Mouse (Mus musculus) embryo, embryonic 10 days (tissue): ENCODE data around the gene Slc6a6.
A peak's percentile ranks its signal among the peaks of the same experiment; 100 is the strongest.

Source experiments
- DNase-seq: peaks from one replicate; pipeline ENCODE4 v3.0.0-alpha.2; 2015; ENCODE audit warnings: low spot score

The Slc6a6 gene

DNA sequence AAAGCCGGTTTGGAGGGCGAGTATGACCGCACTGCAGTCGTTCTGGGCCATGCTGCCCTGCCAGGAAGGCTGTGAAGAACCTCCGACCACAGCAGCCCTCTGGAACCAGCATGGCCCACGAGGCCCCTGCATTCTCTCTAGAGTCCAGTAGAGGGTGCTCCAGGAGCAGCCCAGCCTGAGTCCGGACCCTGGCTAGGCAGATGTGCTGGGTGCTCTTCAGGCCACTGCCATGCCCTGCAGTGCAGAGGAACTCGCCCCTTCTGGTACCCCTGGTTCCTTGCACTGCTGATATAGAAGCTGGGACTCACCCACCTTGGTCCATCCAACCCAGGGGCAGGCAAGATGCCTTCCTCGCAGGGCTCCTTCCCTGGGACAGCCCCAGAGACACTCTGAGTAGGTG lies 92.7 kb downstream of the Slc6a6 start:
- DNase-seq, result peak; percentile 81

DNA sequence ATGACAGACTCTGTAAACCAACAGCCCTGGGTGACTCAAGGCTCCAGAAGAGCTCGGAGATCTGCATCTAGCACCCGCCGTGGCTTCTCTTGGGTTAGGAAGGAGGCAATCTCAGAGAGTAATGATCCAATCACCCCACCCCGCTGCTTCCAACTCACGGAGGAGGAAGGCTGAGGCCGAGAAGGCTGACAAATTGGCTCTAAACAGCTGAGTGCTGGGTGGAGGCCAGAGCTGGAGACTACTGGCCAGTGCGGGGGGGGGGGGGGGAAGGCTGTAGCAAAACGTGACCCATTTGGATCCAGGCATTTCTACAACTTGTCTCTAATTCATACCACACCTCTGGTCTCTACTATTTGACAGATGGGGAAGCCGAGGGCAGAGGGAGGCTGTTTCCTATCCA lies 95.4 kb downstream of the Slc6a6 start:
- no peak for DNase-seq

DNA sequence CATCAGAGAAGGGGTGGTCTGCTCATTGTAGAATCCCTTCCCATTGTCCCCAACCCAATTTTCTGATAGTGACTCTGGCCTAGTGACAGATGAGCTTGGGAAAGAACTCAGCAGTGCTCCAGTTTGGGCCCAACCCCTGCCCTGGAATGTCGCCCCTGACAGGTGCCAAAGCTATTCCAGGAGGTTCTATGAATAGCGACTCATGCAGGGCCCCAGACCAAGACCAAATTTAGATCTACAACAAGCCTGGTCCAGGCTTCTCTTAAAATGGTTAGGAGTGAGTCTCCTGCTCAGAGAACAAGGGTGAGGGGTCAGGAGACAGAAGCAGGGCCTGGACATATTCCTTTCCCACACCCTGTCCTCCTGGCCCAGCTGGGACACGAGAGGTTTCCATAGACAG lies 101.2 kb downstream of the Slc6a6 start:
- DNase-seq, result no peak

DNA sequence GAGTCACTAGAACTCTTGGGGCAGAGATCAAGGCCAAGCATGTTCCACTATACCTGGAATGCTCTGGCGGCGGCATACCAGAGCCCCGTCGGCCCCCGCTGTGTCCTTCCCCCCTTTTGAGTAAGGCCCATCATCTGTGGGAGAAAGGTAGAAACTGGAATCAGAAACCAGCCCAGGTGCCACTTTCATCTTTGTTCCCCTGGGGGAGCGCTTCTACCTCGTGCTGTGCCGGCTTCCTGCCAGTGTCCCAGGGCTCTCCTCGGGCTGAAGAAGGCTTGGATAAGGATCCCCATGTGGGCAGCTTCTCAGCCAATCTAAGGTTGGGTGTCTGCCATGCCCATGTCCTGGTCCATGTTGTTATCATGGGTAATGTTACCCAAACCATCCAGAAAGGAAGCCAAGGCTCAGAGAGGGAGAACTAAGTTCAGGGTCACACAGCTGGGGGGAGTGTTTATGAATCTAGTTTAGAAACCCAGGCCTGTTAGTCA lies 104.5 kb downstream of the Slc6a6 start:
- DNase-seq, result no peak

DNA sequence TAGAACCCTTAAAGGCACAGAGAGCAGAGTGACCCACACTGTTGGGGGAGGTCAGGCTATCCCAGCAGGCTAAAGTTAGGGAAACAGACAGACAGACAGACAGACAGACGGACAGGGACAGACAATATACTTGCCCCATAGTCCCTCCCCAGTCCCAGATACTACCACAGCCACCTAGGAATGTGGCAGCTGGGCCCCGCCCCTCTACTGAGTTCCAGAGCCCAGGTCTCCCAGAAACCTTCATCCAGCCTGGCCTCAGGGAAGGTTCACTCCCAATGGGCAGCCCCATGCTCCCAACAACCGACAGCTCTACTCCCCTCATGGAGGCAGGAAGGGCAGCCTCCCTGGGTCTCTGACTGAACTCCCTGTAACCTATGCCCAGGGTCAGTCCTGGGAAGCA lies 111.8 kb downstream of the Slc6a6 start:
- no peak for DNase-seq

DNA sequence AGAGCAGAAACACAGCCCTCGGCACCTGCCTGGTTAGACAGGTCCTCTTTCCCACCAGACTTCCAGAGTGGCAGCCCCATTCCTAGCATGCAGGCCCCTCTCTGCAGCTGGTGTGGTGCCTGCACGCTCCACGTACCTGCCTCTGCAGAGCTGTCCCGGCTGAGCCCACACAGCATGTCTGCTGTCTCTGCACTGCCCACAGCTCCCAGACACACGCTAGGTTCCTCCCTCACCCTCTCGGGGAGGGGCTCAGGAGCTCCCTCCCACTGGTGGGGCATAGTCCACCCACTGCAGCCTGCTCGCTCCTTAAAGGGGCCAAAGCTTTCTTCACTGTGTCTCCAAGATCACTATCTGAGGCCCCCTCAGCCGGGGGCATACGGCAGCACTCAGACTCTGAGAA lies 112.2 kb downstream of the Slc6a6 start:
- no peak for DNase-seq

DNA sequence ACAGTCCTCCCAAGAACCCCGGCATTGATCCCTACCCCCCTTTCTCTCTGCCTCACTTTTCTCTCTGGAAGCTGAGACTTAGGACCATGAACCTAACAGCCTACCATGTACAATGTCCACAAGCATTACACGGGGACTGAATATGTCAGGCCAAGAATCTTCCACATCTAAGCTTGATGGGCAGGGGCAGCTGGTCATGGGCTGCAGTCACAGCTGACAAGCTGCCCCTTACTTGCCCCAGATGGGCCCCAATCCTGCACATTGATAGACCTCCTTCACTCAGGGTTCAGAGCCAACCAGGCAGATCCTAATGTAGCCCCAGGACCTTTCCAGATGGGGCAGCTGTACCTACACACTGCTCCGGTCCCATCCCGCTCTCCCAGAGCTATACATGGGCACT lies 112.9 kb downstream of the Slc6a6 start:
- DNase-seq, result no peak

DNA sequence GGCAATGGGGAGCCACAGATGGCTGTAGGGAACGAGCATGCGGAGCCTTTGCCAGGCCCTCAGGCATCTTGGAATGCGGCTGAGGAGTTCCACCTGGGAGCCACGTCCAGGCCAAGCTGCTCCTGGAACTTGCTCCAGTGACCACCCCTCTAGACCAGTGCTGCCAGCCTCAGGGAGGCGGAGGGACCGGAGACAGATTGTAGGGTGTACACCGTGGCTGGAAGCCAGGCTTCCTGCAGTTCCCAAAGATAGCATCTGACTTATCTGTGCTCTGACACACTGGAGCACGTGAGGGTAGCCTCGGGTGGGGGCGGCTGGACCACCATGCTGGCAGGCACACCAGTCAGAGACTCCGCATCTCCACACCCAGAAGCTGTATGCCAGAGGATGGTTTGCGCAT lies 114.6 kb downstream of the Slc6a6 start:
- no peak for DNase-seq

DNA sequence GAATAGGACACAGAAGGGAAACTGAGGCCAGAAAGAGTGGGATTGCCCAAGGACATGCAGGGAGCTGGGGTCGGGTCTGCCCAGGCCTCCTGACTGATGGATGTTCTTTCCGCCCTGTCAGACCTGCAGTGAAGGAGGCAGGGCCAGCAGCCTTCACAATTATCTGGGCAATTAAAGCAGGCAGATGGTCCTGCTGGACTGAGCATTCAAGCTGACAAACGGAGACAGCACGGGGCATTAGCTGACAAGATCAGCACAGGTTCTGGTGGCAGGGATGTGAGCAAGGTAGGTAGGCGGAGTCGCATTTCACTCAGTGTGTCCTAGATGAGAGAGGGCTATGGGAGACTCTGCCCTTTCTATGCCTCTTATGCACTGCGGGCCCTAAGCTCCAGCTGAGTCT lies 120.3 kb downstream of the Slc6a6 start:
- peak; percentile 12 for DNase-seq

DNA sequence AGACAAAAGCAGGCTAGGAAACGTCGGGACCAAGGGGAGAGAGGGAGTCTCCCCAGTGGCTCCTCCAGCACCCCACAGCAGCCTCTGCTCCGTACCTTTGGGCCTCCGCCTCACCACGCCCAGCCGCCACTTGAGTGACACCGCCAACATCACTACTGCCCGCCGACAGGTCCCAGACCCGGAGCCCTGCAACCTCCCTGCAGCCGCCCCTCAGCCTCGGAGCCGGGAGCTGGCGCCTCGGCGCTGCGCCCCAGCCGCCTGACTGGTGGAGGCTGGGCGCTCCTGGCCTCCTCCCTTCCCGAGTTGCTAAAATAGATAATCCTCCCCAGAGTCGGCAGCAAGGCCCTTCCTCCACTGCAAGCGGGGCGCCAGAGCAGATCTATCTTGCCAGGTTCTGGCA lies 123.3 kb downstream of the Slc6a6 start:
- peak; percentile 36 for DNase-seq

DNA sequence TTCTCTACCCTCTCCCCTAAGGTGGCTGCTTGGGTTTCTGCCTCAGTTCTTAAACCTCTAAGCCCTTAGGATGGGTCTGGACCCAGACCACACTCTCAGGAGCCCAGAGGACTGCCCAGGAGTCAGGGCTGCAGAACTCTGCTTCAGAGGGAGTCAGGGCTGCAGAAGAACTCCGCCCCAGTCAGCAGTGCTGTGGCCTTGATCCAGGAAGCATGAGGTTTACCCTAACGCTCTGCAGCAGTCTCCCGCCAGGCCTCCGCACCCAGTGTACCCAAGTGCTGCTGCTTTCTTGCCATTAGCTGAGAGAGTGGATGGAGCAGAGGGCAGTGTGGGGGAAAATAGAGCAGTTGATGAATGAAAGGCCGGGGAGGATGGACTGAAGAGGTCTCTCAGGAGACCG lies 124.2 kb downstream of the Slc6a6 start:
- DNase-seq, result no peak
